Mouse (Mus musculus) testis, adult 2 months (tissue): ENCODE results near the gene Clmn.

ENCODE experiments used
- CTCF ChIP-seq: fragments of 200-500 bp; IDR thresholded peaks from 2 replicates; pipeline ENCODE4 v1.5.1; 2012; ENCODE audit warnings: low read depth, mild to moderate bottlenecking, inconsistent platforms, low read length, moderate library complexity; ENCODE audit not compliant: control insufficient read depth, insufficient read depth, insufficient replicate concordance
- POLR2A ChIP-seq: fragments of 200-500 bp; IDR thresholded peaks from 2 replicates; pipeline ENCODE4 v1.6.1; 2012; ENCODE audit warnings: low read depth, mild to moderate bottlenecking, inconsistent platforms, low read length, moderate library complexity; ENCODE audit not compliant: control insufficient read depth

- TF ChIP-seq POLR2A (no peak), CTCF (no peak)
Observed at GRCm38 (mm10) chr12:104859140-104859539, 5.7 kb downstream of the Clmn start.
